Mouse (Mus musculus): ENCODE data around the gene Maneal.

- TF ChIP-seq POLR2A (IDR thresholded peaks at IDR 0.05; ENCODE audit: extremely low read depth, insufficient read depth, low read length) = no peak
- TF ChIP-seq CTCF (IDR thresholded peaks at IDR 0.05; ENCODE audit: low read depth, low read length) = no peak
These were observed 3.6 kb downstream of the Maneal start for GRCm38 (mm10) chr4:124858370-124858769.
